Mouse (Mus musculus) spleen, adult 2 months (tissue): Measurements from ENCODE around the gene Hmg20a.

Experiments used
- CTCF ChIP-seq: fragments of 200-500 bp; IDR thresholded peaks from 2 replicates; pipeline ENCODE4 v1.5.1; 2011; ENCODE audit warnings: mild to moderate bottlenecking, inconsistent platforms; ENCODE audit not compliant: insufficient read depth, insufficient read length, insufficient replicate concordance; ENCODE audit errors: extremely low read depth
- POLR2A ChIP-seq: fragments of 200-500 bp; IDR thresholded peaks from 2 replicates; pipeline ENCODE4 v1.6.1; 2011; ENCODE audit warnings: low read depth, low read length, inconsistent platforms

DNA sequence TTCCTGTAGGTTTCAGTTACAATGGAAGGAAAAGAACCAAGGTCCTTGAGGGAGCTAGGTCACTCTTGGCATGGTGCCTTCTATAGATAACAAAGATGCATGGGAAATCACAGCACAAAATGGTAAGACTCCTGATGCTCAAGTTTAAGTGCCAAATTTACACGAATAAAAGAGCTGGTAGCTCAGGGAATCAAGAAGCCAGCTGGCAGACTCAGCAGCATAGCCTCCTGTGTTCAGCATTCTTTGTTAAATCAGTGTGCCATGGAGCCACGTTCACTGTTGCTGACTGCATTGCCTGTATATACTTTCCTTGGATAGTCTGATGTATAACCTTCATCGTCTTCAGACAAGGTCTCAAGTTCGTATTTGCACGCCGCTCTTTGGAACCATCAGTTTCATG is 33.2 kb downstream of the Hmg20a start:
- TF ChIP-seq CTCF (no peak), POLR2A (no peak)
